Mouse (Mus musculus) embryo, embryonic 11.5 days (tissue): Measurements from ENCODE around the gene Igf1.

Experiments
- DNase-seq: peaks from one replicate; pipeline ENCODE4 v3.0.0-alpha.2; 2012; ENCODE audit warnings: low read depth, low spot score

Gene Igf1

DNA sequence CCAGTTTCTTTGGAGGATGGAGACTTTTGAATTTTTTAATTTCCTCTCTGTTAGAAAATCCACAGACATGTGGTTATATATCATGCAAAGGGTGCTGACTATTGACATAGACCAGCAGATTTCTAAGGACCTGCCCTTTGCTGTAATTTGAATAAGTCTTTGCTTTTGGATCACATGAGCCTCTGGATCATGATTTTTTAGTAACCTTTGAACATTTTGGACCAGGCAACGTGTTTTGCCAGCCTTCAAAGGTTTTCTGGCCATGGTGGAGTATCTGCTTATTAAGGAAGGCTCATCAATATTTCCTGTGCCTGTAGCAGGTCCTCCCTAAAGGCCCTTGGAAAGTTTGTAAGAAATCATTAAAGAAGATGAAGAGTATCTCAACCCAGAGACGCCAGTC lies 37.3 kb downstream of the Igf1 start:
- no peak for DNase-seq

- no peak for DNase-seq
These were observed 39.3 kb downstream of the Igf1 start for GRCm38 (mm10) chr10:87897331-87897730.

GRCm38 (mm10) chr10:87898826-87899225 lies 40.8 kb downstream of the Igf1 start:
- no peak for DNase-seq

- no peak for DNase-seq
These were observed 43.9 kb downstream of the Igf1 start for GRCm38 (mm10) chr10:87901916-87902315.

- DNase-seq, result no peak
These were observed 46.3 kb downstream of the Igf1 start for GRCm38 (mm10) chr10:87904324-87904723.

DNA sequence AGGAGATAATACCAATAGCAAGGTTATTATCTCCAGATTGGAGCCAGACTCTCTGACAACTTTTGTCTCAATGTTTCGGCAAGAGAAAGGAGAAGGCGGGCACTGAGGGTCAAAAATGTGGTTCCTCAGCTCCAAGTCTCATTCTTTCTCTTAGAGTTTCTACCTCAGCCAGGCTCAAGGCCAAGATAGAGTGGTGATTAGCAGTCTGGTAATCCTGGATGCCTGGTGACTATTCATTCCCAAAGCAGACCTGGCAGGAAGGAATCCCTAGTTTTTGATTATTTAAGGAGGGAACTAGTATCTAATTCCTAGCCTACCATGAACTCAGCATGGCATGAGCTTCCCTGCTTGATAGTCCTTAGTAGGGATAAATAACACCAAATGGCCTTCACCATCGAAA lies 47.0 kb downstream of the Igf1 start:
- no peak for DNase-seq

DNA sequence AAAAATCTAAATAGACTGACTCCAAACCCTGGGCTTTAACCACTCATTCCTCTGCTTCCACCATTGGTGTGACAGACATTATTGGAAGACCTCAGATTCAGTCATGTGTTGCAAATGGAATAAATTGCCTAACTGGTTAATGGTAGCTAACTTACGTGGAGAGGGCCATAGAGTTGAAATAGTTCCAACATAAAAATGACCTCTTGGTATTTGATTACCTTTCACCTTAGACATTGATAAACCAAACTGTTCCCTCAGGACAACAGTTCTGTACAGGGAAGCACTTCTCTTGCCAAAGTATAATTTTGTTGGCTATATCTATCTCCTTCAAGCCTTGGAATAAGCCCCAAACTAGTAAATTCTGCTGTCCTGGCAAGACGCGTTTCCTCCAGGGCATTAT lies 48.1 kb downstream of the Igf1 start:
- no peak for DNase-seq

DNA sequence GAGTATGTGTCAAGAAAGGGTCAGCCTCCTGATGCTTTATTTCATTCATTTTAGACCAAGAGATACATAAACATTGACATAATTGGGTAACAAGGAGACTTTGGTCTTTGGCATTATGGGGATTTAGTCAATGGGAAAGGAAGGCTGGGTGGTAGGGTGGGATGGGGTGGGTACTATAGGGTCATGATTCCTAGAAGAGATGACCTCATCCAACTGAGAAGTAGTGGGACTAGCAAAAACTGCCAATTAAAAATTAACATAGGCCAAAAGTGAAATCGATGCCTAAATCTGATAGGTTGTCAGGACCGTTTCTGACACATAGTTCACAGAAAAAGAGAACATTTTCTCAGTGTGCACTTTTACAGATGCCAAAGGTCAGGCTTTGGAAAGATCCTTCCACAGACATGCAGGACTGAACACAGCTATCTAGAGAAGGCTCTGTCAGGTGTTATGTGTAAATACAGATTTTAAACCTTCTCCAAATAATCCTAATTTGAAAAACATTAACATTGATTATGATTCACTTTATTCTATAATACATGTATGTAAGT lies 48.8 kb downstream of the Igf1 start:
- DNase-seq, result no peak

DNA sequence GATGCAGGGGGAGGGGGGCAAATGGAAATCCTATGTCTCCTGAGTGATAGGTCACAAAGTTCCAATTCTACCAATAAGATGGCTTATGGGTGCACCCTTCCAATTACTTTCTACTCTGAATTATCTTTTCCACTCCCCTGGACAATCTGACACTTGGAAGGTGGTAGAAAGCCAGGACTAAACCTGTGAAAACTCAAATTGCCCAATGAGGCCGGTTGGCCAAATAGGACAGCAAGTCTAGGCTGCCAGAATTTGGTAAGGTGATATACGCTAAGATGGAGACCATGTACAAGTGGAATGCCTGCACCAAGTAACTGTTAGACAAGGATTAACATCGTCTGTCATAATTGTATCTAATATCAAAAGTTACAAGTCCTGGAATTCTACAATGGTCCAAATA lies 55.8 kb downstream of the Igf1 start:
- DNase-seq, result no peak

GRCm38 (mm10) chr10:87914932-87915331 lies 56.9 kb downstream of the Igf1 start:
- no peak for DNase-seq

DNA sequence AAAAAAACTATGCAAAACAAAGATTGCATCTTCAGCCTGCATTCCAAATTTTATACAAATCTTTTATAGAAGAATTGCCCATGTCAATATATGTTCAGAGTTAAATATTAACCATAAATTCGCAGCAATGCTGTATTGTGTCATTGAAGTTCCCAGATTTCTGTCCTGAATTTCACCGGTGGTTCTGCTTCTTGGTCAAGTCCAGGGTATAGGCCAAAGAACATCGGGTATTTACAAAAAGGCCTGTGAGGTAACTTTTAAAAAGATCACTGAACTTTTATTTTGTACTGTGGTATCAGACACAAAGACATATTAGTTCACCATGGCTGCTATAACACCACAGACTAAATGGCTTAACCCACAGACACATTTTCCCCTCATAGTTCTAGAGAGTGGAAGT lies 57.7 kb downstream of the Igf1 start:
- no peak for DNase-seq

DNA sequence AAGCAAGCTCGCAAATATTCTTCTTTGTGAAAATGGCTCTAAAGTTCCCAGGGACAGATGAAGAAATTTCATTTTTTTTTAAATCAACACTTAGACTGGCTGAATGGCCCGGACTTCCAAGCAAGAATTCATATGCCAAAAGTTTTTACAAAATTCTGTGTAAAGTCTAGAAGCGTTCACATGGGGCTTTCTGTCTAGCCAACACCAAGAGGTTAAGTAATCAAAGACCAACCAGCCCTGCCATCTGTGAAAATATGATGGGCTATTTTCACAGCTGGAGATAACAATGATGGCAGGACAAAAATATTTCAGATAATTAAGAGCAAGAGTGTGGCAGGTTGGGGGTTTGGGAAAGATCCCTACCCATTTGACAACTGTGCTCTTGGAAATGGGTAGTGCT lies 64.2 kb downstream of the Igf1 start:
- DNase-seq, result no peak

GRCm38 (mm10) chr10:87926564-87926963 lies 68.5 kb downstream of the Igf1 start:
- DNase-seq, result no peak

DNA sequence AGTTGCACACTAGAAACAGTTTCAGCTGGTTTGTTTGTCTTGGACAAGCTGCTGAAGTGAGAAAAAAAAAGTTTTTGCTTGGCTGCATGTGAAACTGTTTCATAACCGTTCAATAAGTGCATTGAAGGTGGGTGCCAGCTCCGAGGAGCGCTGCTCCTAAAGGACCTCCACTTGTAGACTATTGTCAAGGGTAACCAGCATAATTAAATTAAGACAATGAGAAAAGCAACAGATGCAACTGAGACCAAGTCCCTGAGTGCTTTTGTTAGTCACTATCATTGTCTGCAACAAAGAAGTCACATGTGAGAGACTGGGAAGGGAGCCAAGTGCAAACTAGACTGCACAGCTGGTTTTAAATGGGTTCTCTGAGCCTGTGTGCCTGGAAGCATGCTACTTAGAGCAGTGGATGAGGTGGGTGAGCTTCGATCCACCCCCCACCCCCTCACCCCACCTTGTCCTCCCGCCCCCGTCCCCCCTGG lies 69.1 kb downstream of the Igf1 start:
- peak; percentile 9 for DNase-seq

DNA sequence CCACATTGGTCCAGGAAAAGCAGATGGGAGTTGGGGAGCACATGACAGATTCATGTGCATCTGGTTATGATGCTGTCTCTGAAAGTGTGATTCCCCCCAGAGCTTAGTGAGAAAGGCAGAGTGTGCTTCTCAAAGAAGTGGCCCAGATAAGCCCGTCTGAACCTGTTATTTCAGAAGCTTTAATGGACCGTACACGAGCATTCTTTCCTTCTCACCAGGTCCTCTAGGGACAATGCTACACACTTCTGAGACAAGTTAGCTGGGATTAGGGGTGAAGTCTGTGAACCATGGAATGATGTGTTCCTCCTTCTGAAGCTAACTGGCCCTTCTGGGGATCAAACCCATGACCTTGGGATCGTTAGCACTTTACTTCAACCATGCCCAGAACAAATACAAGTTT lies 90.1 kb downstream of the Igf1 start:
- no peak for DNase-seq

DNA sequence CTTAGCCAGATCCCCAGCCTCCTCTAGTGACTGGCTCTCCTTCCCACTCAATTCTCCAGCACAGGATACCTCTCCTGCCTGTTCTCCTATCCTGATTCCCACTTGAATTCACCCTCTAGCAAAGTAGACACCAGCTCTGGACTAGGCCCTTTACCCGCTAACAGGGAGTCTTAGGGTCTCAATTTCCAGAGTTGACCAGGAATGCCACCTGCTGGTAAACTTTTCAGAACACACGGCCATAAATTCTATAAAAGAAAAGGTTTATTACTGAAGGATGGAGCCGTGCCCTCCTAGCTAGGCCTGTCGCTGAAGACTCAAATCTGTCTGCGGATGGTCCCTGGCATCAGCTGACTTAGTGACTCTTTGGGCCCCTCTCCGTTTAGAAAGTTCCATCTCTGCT lies 113.5 kb downstream of the Igf1 start:
- DNase-seq, result no peak

DNA sequence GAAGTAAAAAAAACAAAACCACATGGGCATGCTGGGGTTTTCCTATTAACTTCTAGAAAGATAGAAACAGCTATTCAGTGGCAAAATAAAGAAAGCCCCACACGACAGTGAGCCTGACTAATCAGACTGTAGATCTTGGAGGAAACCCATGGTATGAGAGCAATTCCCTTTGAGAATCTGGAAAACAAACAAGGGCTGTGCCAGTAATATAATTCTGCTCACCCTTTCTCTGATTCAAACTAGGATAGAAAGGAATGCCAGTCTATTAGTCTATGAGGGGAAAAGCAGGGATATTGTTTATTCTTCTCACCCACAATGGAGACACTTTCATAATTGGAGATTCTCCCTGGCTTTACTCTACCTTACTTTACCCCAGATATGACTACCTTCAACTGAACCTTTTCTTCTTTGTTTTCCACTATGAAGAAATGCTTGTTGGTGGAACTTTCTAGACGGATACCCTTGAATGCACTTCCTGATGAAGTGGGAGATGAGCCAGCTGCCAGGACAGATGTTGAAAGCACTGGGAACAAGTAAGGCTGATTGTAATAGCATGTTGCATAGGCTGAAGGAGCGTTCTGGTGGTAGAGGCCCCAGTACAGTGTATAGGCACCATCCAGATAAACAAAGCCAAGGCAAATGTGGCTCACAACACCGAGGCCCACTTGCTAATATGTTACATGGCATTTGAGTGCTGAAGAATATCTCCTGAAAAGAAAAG lies 116.0 kb downstream of the Igf1 start:
- no peak for DNase-seq

DNA sequence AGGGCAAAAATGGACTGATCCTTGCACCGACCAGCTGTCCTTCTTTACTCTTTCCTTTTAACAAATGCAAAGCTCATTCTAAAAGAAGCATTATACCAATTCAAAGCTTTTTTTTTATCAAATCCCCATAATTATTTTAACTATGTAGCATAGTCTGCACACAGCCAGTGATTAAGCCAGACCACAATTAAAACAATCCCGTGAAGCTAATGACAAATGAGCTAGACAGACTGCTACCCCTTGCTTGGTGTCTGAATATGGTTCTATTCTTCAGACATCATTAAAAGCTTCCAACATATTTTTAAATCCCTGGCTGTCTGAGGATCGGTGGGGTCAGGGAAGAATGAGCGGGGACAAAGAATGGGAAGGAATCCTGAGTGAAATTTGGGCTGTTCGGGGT lies 127.3 kb downstream of the Igf1 start:
- DNase-seq, result no peak

DNA sequence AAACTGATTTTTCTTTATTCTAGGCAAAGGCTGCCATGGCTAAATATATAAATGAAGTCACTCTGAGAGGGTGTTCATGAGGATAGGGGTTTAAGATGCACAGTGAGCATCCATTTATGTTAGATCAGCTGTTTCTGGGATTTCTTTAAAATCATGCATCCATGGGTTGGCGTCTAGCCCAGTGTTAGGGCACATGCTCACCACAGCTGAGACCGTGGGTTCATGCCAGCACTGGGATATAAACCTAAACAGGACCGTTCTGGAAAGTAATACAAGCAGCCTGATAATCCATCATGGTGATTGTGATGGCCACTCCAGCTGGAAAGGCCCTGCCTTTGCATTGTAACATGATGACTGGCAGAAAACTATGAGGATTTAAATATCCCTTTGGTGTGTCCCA lies 128.1 kb downstream of the Igf1 start:
- no peak for DNase-seq
